Mouse (Mus musculus): Measurements from ENCODE around the gene Armc8. TPM values are rescaled to one million over a fixed set of nuclear protein-coding genes. Genes with fewer than 3 reads are reported as not detected.

Armc8 gene
- polyA plus RNA-seq, 1 experiment = 10.9 TPM

DNA sequence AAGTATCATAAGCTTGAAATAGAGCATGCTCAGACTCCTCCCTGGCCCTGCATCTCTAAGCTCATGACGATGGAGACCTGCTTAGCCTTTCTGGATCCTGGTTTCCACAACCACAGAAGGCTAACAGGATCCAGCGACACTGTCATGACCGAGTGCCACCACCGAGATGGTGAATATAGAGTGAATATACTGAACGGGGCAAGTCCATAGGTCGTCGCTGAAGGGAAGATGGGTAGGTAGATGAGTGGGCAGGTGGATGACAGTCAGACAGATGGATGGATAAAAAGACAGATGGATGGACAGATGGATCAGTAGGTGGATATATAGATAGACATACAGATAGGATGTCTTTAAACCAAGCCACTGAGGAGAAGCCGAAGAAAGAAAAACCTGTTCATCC, 137.4 kb downstream of the Armc8 start:
- WGBS = 88% methylated on average over 8 of the region's 8 CpGs
- H3K4me1 ChIP-seq (ENCODE audit: control insufficient read depth, insufficient read depth, low read length) = no peaks in the 10 kb centered on the region

DNA sequence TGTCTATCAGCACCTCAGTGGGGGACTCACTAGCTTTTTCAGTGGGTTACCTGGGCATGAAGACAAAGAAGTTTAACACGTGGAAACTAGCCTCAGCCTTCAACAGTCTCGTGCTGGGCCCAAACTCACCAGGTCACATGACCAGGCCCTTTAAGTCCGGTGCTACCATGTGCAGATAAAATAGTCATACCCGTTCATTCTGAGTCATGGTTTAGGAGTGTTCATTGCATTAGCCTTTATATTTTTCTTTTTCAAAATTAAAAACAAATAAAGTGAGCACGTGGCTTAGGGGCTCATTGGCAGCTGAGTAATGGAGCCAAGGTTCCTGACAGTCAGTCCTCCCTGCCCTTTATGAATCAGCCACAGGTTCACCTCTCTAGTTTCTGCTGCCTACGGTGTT, 137.9 kb downstream of the Armc8 start:
- no peaks in the 10 kb centered on the region for H3K4me1 ChIP-seq (ENCODE audit: control insufficient read depth, insufficient read depth, low read length)
- DNase-seq = no peak
- no peak overlapping the region for H3K4me3 ChIP-seq (replicated peaks; ENCODE audit: extremely low read depth, low read depth, low read length)
- 69% methylated on average over 6 of the region's 6 CpGs for WGBS
- no peak for TF ChIP-seq POLR2A (IDR thresholded peaks at IDR 0.05; ENCODE audit: borderline replicate concordance, extremely low read depth, low read depth, low read length)
- no peak for TF ChIP-seq CTCF (IDR thresholded peaks at IDR 0.05; ENCODE audit: insufficient read depth, low read length)

More for the DNA sequence above, 137.4 kb downstream of the Armc8 start:
- no peak overlapping the region for H3K4me3 ChIP-seq (replicated peaks; ENCODE audit: extremely low read depth, low read depth, low read length)
- no peak for DNase-seq
- TF ChIP-seq CTCF (IDR thresholded peaks at IDR 0.05; ENCODE audit: insufficient read depth, low read length) = no peak
- no peak for TF ChIP-seq POLR2A (IDR thresholded peaks at IDR 0.05; ENCODE audit: borderline replicate concordance, extremely low read depth, low read depth, low read length)

DNA sequence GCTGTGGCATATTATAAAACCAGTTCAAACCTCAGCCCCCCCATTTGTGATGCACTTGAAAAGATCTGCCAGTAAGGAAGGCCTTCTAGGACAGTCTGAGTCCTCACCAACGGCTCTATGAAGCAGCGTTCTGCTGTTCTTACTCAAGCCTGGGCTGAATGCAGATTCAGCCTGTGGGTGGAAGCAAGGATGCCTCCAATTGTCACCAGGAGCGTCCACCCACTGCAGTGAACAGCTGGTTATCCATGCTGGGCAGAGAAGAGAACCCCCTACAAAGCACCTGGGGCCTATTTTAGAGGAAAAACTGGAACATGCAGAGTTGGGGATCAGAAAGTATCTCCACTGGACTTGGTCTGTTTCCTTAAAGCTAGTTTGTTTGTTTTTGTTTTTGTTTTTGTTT, 138.9 kb downstream of the Armc8 start:
- no peak for TF ChIP-seq CTCF (IDR thresholded peaks at IDR 0.05; ENCODE audit: insufficient read depth, low read length)
- TF ChIP-seq POLR2A (IDR thresholded peaks at IDR 0.05; ENCODE audit: borderline replicate concordance, extremely low read depth, low read depth, low read length) = no peak
- Histone ChIP-seq H3K4me3 (replicated peaks; ENCODE audit: extremely low read depth, low read depth, low read length) (no peak overlapping the region), H3K4me1 (ENCODE audit: control insufficient read depth, insufficient read depth, low read length) (no peaks in the 10 kb centered on the region)
- no peak for DNase-seq
- 87% methylated on average over 3 of the region's 3 CpGs for WGBS

DNA sequence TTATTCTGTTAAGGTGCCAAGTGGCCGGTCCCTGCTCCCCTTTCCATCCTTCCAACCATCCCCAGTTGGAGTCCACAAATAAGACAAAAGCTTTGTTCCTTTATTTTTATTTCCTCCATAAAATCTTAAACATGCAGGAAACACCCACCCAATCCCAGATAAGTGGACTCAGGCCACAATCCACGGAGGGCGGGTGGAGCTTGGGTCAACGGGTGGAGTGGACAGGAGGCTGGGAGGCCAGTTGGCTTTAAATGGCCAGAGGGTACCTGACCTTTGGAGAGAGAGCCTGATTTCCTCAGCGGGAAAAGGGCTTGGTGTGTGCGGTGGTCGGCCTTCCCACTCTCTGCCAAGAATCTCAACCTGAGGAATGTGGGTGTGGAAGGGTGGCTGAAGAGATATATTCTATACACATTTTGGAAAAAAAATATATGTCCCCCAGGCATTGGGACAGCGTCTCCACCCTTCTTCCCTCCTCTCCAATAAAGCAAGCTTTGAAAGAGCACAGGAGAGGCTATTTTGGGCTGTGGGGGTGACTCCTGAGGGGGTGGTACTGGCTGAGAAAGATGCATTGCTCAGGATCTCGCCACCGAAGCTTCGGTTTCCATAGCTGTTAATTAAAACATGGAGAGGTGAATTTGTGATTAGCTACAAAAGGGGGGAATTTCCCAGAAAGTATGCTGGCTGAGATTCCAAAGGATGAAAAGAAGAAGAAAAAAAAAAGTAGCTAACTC, 139.9 kb downstream of the Armc8 start:
- DNase-seq = no peak
- H3K4me3 ChIP-seq (replicated peaks; ENCODE audit: extremely low read depth, low read depth, low read length) = no peak overlapping the region
- no peak for TF ChIP-seq POLR2A (IDR thresholded peaks at IDR 0.05; ENCODE audit: borderline replicate concordance, extremely low read depth, low read depth, low read length)
- TF ChIP-seq CTCF (IDR thresholded peaks at IDR 0.05; ENCODE audit: insufficient read depth, low read length) = no peak
- H3K4me1 ChIP-seq (ENCODE audit: control insufficient read depth, insufficient read depth, low read length) = peaks cover 4% of the 10 kb centered on the region; the same call in 1 of the 2 replicates
- WGBS = 54% methylated on average over 11 of the region's 11 CpGs

Other genes with a start within 250 kb of the Armc8 start
- gene Esyt3, start 210.3 kb downstream of the Armc8 start, polyA plus RNA-seq (2012; rRNA removed) = 6.0 and 11.0 TPM in 2 replicates
- gene Mras, start 131.5 kb downstream of the Armc8 start, polyA plus RNA-seq (2012; rRNA removed) = 8.5 and 9.2 TPM in 2 replicates
- 11.0 and 12.7 TPM in 2 replicates for gene Nme9, start 117.4 kb downstream of the Armc8 start, polyA plus RNA-seq (2012; rRNA removed)
- 5.5 and 6.8 TPM in 2 replicates for gene Dbr1, start 6.9 kb upstream of the Armc8 start, polyA plus RNA-seq (2012; rRNA removed)
- gene A4gnt, start 43.6 kb upstream of the Armc8 start, polyA plus RNA-seq (2012; rRNA removed) = 0.05 TPM in 1 of 2 replicates, not detected in the other
- 6.7 and 8.3 TPM in 2 replicates for gene Dzip1l, start 60.6 kb upstream of the Armc8 start, polyA plus RNA-seq (2012; rRNA removed)
- 532 and 587 TPM in 2 replicates for gene Cldn18, start 148.4 kb upstream of the Armc8 start, polyA plus RNA-seq (2012; rRNA removed)